Mouse (Mus musculus) mouse trophoblast stem cell (cell line): Measurements from ENCODE around the gene Pon2.

Experiments
- in situ Hi-C, 2 experiments: fragments of 300-500 bp; cut with MseI, MboI; formaldehyde crosslinking; loops; 2 replicates in 1 of 2; 3 replicates in 1 of 2; pipeline ENCODE4 v1.15.1; 2025

Pon2 gene

GRCm38 (mm10) chr6:5292841-5293240, 5.4 kb downstream of the Pon2 start:
- in situ Hi-C loops = no loop called here

DNA sequence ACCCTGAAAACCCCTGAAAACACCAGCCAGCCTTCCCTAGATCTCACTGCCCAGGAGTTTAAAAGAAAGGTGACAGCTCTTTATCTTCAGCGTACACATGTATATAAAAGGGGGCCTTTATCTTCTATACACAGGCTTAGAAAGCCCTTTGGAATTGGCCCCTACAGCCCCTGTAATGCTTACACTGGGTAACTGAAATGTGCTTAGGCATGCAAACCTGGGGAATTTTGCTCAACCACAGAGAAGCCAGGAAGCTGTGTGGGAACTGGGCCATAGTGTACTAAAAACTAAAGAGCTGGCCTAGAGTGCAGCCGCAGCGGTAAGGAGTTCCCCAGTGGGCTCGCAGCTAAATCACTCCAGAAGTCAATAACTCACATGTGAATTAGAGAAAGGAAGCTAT, 6.8 kb downstream of the Pon2 start:
- in situ Hi-C loops = no loop called here

DNA sequence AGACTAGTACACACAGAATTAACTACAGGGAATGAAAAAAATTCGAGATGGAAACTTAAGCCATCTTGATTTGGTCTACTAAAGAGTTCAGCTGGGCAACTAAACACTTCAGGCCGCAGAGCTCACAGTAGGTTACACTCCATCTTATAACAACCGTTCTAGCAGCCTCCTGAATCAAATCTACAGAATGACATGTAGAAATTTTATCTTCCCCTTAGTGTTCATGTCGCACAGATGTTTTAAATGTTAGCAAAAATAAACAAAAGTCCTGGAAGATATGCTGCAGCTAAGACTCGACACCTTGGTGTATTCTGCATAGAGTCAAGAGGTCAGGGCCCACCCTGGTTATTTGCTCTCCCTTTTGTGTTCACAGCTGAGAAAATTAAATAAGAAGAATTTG, 10.3 kb downstream of the Pon2 start:
- in situ Hi-C loops = no loop called here

- in situ Hi-C loops = no loop called here
These were observed 10.9 kb downstream of the Pon2 start for GRCm38 (mm10) chr6:5287392-5287791.

DNA sequence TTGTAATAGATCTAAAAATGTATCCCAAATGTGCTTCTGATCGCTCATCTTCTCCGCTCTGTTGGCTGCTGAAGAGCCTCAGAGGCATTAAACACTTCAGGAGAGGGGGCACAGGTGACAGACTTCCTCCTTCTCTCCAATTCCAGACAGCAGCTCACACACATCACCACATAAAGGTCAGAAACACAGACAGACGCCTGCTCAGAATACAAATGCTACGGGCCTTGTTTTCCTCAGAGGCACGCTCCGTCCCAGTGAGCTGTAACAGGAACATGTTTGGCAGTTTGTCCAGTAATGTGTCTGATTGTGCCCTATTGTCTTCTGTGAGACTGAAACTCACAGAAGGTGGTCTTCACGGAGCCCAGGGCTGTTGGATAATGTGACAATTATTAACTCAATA, 15.8 kb downstream of the Pon2 start:
- in situ Hi-C loops = loop anchor here in 1 of 2 experiments (5.0 kb wide), 1 partner anchor 100 kb away; the partner anchor contains the start of gene Asb4

DNA sequence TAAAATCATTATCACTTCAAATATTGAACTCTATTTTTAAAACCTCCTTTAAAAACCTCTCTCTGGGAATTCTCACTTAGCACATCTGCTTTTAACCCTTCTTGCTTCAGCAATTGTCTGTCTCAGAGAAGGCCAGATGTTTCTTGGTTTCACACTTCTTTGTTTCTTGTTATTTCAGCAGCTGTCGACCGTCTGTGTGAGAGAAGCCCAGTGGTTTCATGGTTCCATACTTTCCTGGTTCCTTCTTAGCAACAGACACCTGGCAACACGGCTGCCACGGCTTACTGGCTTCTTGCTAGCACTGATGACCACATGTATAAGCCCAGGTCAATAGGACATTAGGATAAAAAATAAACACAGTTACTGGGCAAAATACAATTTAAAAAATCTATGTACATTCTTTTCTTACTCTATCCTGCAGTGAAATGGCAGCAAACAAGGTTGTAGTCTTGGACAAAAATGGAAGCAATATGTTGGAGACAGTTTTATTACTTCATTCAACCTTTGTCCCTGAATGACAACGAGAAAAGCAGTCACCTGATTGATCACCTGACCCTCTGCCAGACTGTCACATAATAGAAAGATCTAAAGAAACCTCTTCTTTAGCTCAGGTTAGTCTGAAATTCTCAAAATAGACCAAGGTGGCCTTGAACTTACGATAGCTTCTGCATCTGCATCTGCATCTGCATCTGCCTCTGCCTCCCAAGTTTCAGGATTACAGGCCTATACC, 17.5 kb downstream of the Pon2 start:
- in situ Hi-C loops = loop anchor here in 1 of 2 experiments (5.0 kb wide), 1 partner anchor 102 kb away; the partner anchor contains the start of gene Asb4

GRCm38 (mm10) chr6:5277972-5278371, 20.3 kb downstream of the Pon2 start:
- in situ Hi-C loops = no loop called here

- in situ Hi-C loops = no loop called here
These were observed 28.6 kb downstream of the Pon2 start for GRCm38 (mm10) chr6:5269641-5270040.

DNA sequence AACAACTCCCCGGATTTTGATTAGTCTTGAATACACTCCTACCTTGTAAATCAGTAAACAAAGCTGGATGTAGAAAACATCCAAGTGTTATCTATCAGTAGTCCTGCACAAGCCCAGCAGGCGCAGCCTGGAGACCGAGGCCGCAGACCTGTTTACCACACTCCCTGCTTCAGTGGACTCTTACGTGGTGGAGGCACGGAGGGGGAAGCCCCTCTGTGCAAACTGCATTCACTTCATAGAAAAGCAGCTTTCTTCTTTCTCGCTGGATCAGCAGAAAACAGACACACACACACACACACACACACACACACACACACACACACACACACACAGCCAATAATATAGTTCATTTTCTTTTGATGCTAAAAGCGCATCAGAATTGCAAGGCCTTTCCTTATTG, 33.5 kb downstream of the Pon2 start:
- in situ Hi-C loops = no loop called here

DNA sequence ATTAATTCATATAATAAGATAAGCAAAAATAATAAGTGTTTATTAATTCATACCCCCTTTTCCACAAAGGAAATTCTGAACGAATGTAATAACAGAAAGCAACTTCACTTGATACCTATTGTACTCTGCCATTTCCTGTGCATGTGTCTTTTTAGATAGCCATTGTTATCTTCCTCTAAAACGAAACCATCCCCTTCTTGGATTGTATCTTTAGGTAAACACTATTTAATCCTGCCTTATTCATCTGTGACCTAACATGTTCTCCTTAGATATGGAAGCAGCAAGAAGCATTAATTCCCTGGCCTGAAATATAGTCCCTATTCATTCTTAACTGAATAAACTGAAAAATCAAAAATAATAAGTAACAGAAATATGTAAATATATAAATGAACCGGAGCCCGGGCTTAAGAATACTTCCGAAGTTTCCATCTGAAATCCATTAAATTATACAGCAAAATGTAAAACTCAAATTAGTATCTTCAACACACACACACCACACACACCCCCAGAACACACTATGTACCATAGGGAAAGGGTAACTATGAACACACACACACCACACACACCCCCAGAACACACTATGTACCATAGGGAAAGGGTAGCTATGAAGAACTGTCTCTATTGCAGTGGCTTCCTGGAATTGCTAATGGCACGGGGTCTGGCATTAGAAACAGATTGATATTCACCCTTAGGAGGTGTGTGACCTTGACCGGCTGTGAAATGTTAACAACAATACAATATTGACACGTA, 34.8 kb downstream of the Pon2 start:
- in situ Hi-C loops = no loop called here

DNA sequence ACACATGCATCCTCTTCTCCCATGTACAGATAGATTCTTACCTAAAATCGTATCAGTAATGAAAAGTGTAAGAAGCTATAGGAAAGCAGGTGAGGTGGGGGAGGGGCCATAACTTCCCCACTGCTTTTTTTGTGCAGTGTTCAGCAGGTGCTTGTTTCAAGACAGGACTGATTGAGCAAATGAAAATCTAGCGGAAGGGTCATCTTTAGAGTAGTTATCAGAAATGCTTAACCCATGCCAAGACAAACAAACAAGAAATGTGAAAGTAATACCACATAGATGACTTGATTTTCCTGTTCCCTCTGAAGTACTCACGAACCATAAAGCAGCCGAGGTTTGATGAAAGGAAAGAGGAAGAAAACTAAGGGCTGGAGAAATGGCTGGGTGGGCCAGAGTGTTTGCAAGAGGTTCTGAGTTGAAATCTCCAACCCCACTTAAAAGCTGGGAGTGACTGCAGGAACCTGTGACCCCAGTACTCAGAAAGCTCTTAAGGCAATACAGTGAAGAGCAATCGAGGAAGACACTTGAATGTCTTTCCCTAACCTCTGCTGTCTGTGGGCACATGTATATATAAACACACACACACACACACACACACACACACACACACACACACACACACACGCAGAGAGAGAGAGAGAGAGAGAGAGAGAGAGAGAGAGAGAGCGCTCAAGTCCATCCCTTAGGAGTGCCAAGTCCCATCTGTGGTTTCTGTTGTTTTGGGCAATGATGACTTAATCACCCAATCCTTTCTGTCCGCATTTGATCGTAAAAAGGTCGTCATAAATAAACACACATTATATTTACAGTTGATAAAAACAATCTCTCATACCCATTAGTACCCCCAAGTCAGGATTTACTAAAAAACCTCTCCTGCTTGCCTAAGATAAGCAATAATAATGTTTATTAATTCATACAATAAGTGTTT, 35.7 kb downstream of the Pon2 start:
- in situ Hi-C loops = no loop called here

- in situ Hi-C loops = no loop called here
These were observed 42.4 kb downstream of the Pon2 start, which contains the start of gene Pon3 for GRCm38 (mm10) chr6:5255722-5256451. Gene Pon3, minus strand, starts transcription at chr6:5256286.

DNA sequence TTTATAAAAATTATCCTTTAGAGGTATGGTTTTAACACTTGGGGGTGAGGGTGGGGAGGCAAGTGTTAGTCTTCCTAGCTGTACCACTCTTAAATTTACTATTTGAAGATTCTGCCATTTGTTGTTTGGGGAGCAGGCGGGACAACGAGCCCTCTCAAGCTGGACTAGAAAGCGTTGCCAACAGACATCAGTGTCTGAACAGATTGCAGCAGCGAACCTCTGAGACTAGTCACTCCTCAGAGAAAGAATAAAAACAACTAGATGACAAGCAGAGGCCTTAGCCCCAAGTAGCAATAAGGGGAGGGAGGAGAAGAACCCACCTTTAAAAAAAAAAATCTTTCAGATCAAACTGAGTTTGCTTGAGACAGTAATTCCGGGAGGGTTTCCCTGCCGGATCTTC, 43.0 kb downstream of the Pon2 start:
- in situ Hi-C loops = no loop called here

DNA sequence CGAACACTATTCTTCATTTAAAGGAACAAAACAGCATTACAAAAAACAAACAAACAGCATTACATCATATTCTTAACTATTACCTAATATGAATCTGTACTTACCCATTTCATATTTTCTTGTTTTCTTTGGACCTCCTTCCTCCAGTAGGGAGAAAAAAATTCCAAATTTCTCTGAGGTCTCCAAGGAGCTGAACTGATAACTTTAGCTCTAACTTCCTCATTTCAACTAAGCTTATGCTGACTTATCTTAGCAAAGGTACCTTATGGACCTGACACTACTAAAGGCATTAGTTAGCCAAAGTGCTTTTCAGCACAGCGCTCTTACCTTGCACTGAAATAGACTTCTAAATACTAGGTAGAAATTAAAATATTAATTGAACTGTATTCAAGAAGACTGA, 43.4 kb downstream of the Pon2 start:
- in situ Hi-C loops = no loop called here

- in situ Hi-C loops = no loop called here
These were observed 52.3 kb downstream of the Pon2 start for GRCm38 (mm10) chr6:5245926-5246325.

DNA sequence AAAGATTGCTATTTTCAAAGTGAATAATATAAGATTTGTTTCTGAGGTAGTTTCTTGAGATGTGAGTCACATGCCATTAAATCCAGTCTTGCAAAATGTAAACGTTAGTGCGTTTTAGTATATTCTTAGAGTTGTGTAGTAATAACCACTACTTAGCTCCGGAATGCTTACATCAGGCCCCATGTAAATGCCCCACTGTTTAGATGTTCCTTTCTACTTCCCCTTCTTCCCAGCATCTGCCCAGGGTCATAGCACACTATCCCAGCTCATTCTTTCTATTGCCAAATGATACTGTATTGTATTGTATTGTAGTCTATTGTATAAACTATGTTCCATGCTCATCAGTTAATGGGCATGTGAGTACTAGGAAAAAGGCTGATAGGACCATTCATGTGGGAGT, 59.5 kb downstream of the Pon2 start:
- in situ Hi-C loops = no loop called here

DNA sequence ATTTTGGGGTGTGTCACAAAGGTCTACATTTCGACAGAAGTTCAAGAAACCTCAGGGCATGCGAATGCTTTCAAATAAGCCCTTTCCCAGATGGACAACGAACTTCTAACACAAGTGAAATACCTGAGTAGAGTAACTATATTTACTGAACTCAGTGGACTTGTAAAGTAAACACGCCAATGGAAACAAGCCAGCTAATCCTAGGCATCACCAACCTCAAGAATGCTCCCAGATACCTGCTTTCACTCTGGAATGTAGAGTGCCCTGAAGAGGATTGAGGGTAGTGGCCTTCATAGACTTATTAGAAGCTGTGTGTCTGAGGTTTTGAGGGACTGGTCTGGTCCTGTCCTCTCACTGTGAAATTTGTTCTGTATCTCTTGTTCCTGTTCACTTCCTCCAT, 60.7 kb downstream of the Pon2 start:
- in situ Hi-C loops = no loop called here

DNA sequence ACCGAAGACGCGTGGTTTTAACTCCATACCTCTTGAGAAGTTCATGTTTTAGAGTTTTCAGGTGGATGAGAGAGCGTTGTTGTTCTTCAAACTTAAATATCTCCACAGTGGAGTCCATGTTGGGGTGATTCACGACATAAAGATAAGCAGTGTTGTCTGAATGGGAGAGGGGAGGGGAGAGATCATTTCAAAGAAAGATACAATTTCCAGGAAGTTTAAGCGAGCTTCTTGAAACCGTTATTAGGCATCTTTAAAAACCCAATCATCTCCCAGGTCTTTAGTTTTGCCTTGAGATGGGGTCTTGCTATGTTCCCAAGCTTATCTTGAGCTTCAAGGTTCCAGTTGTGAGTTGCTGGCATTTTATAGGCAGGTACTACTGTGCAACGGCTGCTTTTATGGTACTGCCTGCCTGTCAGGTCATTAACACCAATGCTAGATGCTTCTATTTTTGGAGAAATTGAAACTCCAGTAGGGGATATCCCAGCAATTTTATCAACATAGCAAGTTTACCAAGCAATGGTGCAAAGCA, 61.3 kb downstream of the Pon2 start:
- in situ Hi-C loops = no loop called here

- in situ Hi-C loops = no loop called here
These were observed 63.7 kb downstream of the Pon2 start for GRCm38 (mm10) chr6:5234563-5234962.

GRCm38 (mm10) chr6:5233812-5234211, 64.4 kb downstream of the Pon2 start:
- in situ Hi-C loops = no loop called here

GRCm38 (mm10) chr6:5232022-5232421, 66.2 kb downstream of the Pon2 start:
- in situ Hi-C loops = no loop called here
